Mouse (Mus musculus) granulocyte monocyte progenitor cell, adult 5-6 weeks (primary cell): ENCODE results near the gene Pigb. TPM values are rescaled to one million over a fixed set of nuclear protein-coding genes. Genes with fewer than 3 reads are reported as not detected.

Source experiments
- total RNA-seq, 2 experiments: library from RNA; stranded (forward) in 1 of 2; stranded (reverse) in 1 of 2; fragments of 200-712, 200-1000 nt in 1 of 2; fragments of >200 nt in 1 of 2; fragmentation: Nextera tagmentation in 1 of 2; gene quantifications; 2 replicates each; pipeline ENCODE4 v1.2.3; 2014 to 2017

Gene Pigb
- total RNA-seq, 2 experiments from 2014 or later, result 7.3 to 32.5 TPM

Other genes with a start within 250 kb of the Pigb start
- gene Prtg, start 233.5 kb downstream of the Pigb start, total RNA-seq (2014; fragmentation: Nextera tagmentation), result 0.17 TPM in 1 of 2 replicates, not detected in the other
- not detected in 2 replicates for gene Prtg, start 233.5 kb downstream of the Pigb start, total RNA-seq (2017)
- gene Pygo1, start 114.7 kb downstream of the Pigb start, total RNA-seq (2014; fragmentation: Nextera tagmentation), result not detected in 2 replicates
- not detected in 2 replicates for gene Pygo1, start 114.7 kb downstream of the Pigb start, total RNA-seq (2017)
- 3.9 TPM in 1 of 2 replicates, not detected in the other for gene Dyx1c1, start 81.6 kb downstream of the Pigb start, total RNA-seq (2014; fragmentation: Nextera tagmentation)
- gene Dyx1c1, start 81.6 kb downstream of the Pigb start, total RNA-seq (2017), result 0.17 and 0.52 TPM in 2 replicates
- gene Gm44503, start 81.5 kb downstream of the Pigb start, total RNA-seq (2014; fragmentation: Nextera tagmentation), result not detected in 2 replicates
- 0.21 TPM in 1 of 2 replicates, not detected in the other for gene Gm44503, start 81.5 kb downstream of the Pigb start, total RNA-seq (2017)
- 11.3 and 24.2 TPM in 2 replicates for gene Ccpg1os, start 55.0 kb downstream of the Pigb start, total RNA-seq (2014; fragmentation: Nextera tagmentation)
- 4.4 and 11.3 TPM in 2 replicates for gene Ccpg1os, start 55.0 kb downstream of the Pigb start, total RNA-seq (2017)
- 27.1 and 35.0 TPM in 2 replicates for gene Ccpg1, start 54.9 kb downstream of the Pigb start, total RNA-seq (2014; fragmentation: Nextera tagmentation)
- gene Ccpg1, start 54.9 kb downstream of the Pigb start, total RNA-seq (2017), result 39.2 and 42.6 TPM in 2 replicates
- gene Rab27a, start 4.5 kb upstream of the Pigb start, total RNA-seq (2014; fragmentation: Nextera tagmentation), result 92.8 and 93.0 TPM in 2 replicates
- 171 and 187 TPM in 2 replicates for gene Rab27a, start 4.5 kb upstream of the Pigb start, total RNA-seq (2017)
- gene Khdc3, start 61.5 kb upstream of the Pigb start, total RNA-seq (2014; fragmentation: Nextera tagmentation), result 1.6 and 7.0 TPM in 2 replicates
- 1.8 TPM in 1 of 2 replicates, not detected in the other for gene Khdc3, start 61.5 kb upstream of the Pigb start, total RNA-seq (2017)
- not detected in 2 replicates for gene Gm20509, start 62.1 kb upstream of the Pigb start, total RNA-seq (2014; fragmentation: Nextera tagmentation)
- gene Gm20509, start 62.1 kb upstream of the Pigb start, total RNA-seq (2017), result not detected in 2 replicates
- gene Rsl24d1, start 73.0 kb upstream of the Pigb start, total RNA-seq (2014; fragmentation: Nextera tagmentation), result 87.9 and 106 TPM in 2 replicates
- 172 and 197 TPM in 2 replicates for gene Rsl24d1, start 73.0 kb upstream of the Pigb start, total RNA-seq (2017)